Mouse (Mus musculus) adipose tissue, adult 10 weeks (tissue): Measurements from ENCODE around the gene Cog3. TPM values are rescaled to one million over a fixed set of nuclear protein-coding genes. Genes with fewer than 3 reads are reported as not detected.

Experiments used
- polyA plus RNA-seq: library from polyadenylated mRNA; stranded (reverse); fragments of 350-450 nt; fragmentation: Illumina TruSeq; extraction: RNeasy Lipid Tissue Mini Kit (QIAGEN cat#74804); gene quantifications from one replicate; pipeline ENCODE4 v1.2.3, GENCODE M21; 2014; ENCODE audit warnings: low read depth, low replicate concordance

Gene Cog3
- polyA plus RNA-seq, result 25.0 TPM

DNA sequence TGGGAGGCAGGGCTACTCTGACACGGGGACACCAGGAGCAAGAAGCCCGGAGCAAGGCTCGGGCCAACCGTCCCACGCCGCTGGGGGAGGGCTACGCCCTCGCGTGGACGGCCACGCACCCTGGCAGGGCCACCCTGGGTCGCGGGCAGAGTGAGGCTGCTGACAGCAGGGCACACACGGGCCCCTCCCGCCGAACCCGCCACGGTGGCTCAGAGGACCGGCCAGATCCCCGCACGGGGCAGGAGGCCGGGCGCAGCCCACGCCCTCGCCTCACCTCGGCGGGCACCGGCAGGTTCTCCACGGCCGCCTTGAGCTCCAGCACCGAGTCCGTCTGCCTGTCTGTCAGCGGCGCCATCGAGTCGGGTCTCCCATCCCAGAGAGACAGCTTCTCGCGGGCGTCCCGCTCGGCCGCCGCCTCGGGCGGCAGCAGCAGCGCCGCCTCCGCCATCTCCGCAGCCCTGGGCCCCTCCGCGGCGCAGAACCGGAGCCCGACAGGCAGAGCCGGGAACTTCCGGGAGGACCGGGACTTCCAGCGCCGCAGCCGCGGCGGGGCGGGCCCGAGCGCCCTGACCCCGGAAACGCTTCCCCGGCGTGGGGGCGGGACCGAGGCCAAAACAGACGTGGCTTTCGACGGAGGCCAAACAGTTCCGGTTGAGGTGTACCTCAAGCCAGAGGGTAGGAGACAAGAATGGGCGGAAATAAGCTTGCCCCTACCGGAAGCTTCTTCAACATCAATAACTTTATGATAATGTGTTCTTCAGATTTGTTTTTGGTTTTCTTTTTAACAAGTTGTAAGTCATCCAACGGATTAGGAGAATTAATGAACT is at the start of gene Cog3:
Gene Cog3, minus strand, starts transcription at position 527 of the 827 bp plus-strand sequence.

DNA sequence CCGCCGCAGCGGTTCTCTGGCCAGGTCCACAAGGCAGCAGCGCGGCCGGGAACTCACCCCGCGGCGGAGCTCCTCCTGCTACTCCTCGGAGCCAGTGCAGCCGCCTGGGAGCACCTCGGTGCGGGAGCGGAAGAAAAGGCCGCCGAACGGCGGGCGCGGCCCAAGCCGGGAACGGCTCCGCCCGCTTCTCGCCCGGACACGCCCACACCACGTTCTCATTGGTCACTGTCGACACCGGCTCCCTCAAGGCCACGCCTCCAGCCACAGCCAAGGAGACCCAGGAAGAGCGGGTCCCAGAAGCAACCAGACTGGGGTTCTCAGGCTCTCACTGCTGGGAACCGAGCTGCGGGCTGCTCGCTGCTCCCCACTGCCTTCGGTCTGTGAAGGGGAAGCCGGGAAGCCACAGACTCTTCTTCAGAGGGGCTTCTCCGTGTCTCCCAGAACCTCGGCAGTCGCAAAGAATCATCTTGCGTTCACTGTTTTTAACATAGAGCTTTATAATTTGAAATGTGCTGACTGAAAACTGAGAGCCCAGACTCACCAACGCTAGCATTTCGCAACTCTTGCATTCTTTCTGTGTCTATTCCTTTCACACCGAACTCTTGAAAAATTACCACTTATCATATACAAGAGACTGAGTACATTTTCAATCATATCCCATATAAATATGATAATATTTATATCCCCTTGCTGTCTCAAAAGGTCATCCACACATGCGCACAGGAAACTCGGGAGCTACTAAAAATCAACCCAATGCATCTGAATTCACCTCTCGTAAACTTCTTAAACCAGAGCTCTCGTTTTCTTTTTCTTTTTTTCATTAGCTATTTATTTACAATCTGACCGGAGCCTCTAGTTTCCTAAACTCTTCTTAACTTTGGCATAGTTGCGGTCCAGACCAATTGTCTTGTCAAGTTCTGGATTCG is 32.8 kb upstream of the Cog3 start, which contains the start of gene Slc25a30:
Gene Slc25a30, minus strand, starts transcription at position 170 of the 926 bp plus-strand sequence.

Other genes starting within 250 kb of the Cog3 start
- gene Spert, start 161.4 kb downstream of the Cog3 start, polyA plus RNA-seq, result 16.6 TPM
- not detected for gene Erich6b, start 112.3 kb downstream of the Cog3 start, polyA plus RNA-seq
- 24.5 TPM for gene Slc25a30, start 32.5 kb upstream of the Cog3 start, polyA plus RNA-seq
- gene Tpt1, start 90.6 kb upstream of the Cog3 start, polyA plus RNA-seq, result 4,371 TPM
- gene Kctd4, start 200.5 kb upstream of the Cog3 start, polyA plus RNA-seq, result not detected